Mouse (Mus musculus) embryonic facial prominence, embryonic 10.5 days (tissue): ENCODE measurements at regions not wholly inside any gene's neighbourhood (a gene's known extent, or its start where the extent isn't known, plus 50 kb on each side); places are given as distances from the start of the nearest gene placed in this dataset.

Experiments used
- DNase-seq: peaks from one replicate; pipeline ENCODE4 v3.0.0-alpha.2; 2017; ENCODE audit warnings: low spot score
- H3K27ac ChIP-seq: fragments of 300-500 bp; sonication (generic); replicated peaks from 2 replicates; pipeline ENCODE4 v1.5.1; 2016; ENCODE audit warnings: mild to moderate bottlenecking
- H3K27me3 ChIP-seq: fragments of 300-500 bp; sonication (generic); replicated peaks from 2 replicates; pipeline ENCODE4 v1.6.1; 2016; ENCODE audit warnings: low read depth, mild to moderate bottlenecking; ENCODE audit not compliant: poor library complexity, severe bottlenecking
- H3K36me3 ChIP-seq: fragments of 300-500 bp; sonication (generic); replicated peaks from 2 replicates; pipeline ENCODE4 v1.6.1; 2016; ENCODE audit warnings: mild to moderate bottlenecking, moderate library complexity
- H3K4me1 ChIP-seq: fragments of 300-500 bp; sonication (generic); 2 replicates; pipeline ENCODE4 v1.6.1; 2016
- H3K4me3 ChIP-seq: fragments of 300-500 bp; sonication (generic); 2 replicates; pipeline ENCODE4 v1.5.1; 2016; ENCODE audit warnings: mild to moderate bottlenecking, moderate library complexity
- H3K9me3 ChIP-seq: fragments of 300-500 bp; sonication (generic); 2 replicates; pipeline ENCODE4 v1.6.1; 2016; ENCODE audit warnings: mild to moderate bottlenecking
- WGBS: fragments of 180-500 bp; shearing (Covaris S2); methylation state at CpG from one replicate; pipeline ENCODE4 v1.1.7; 2016; 5-methylcytosine and 5-hydroxymethylcytosine counted together

DNA sequence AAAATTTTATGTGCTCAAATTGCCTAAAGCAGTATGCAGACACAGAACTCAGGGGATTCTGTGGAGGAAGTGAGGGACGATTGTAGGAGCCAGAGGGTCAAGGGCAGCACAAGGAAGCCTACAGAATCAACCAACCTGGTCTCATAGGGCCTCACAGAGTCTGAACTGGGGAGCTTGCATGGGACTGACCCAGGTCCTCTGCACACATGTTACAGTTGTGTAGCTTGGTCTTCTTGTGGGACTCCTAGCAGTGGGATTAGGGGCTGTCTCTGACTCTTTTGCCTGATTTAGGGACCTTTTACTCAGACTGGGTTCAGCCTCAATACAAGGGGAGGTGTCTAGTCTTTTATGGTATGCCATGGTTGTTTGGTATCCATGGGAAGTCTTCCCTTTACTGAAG lies 60.2 kb upstream of the Mtpn start:
- no peak for DNase-seq
- Histone ChIP-seq H3K4me3 (no peak overlapping the region), H3K4me1 (no peaks in the 10 kb centered on the region), H3K27me3 (no peaks in the 10 kb centered on the region), H3K27ac (no peak overlapping the region), H3K9me3 (no peaks in the 10 kb centered on the region), H3K36me3 (no peaks in the 10 kb centered on the region)
- WGBS: 50% methylated on average over 1 of the region's 1 CpGs

- Histone ChIP-seq H3K4me3 (no peak overlapping the region), H3K36me3 (no peaks in the 10 kb centered on the region), H3K27ac (no peak overlapping the region), H3K27me3 (no peaks in the 10 kb centered on the region), H3K4me1 (no peaks in the 10 kb centered on the region), H3K9me3 (no peaks in the 10 kb centered on the region)
- DNase-seq: no peak
- WGBS: 82% methylated on average over 12 of the region's 12 CpGs
Observed at GRCm38 (mm10) chr6:35598406-35599185, 58.9 kb upstream of the Mtpn start.

- no peaks in the 10 kb centered on the region for H3K9me3 ChIP-seq
- H3K4me1 ChIP-seq: no peaks in the 10 kb centered on the region
- 88% methylated on average over 2 of the region's 2 CpGs for WGBS
- no peak for DNase-seq
- H3K4me3 ChIP-seq: no peak overlapping the region
- no peaks in the 10 kb centered on the region for H3K36me3 ChIP-seq
- no peak overlapping the region for H3K27ac ChIP-seq
- H3K27me3 ChIP-seq: no peaks in the 10 kb centered on the region
Observed at GRCm38 (mm10) chr6:35595012-35595411, 55.3 kb upstream of the Mtpn start.

DNA sequence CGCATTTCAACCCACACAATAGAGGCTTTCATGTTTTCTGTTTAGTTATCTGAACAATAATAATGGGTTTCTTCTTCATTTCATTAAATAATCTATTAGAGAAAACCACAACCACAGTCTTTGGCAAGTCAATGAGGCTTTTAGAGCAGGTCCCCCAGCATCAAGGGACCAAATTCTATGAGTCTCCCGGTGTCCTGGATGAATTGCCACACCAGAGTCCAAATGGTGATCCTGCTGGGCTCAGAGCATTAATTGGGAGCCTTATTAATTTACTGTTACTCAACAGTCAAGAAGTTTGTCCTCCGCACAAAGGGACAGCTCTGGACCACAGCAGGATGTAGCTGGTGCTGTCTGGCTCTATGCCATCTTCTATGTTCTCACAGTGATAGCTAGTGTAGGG lies 52.5 kb upstream of the Mtpn start:
- H3K4me3 ChIP-seq: no peak overlapping the region
- H3K9me3 ChIP-seq: no peaks in the 10 kb centered on the region
- no peak overlapping the region for H3K27ac ChIP-seq
- no peak for DNase-seq
- no peaks in the 10 kb centered on the region for H3K4me1 ChIP-seq
- 86% methylated on average over 3 of the region's 3 CpGs for WGBS
- no peaks in the 10 kb centered on the region for H3K27me3 ChIP-seq
- H3K36me3 ChIP-seq: no peaks in the 10 kb centered on the region
